Mouse (Mus musculus) left cerebral cortex, adult 11 months (tissue): Measurements from ENCODE around the gene Pank1.

ENCODE experiments used
- DNase-seq: peaks from one replicate; pipeline ENCODE4 v3.0.0; 2022; ENCODE audit warnings: low spot score

Gene Pank1

GRCm38 (mm10) chr19:34825946-34826655, 53.2 kb downstream of the Pank1 start:
- DNase-seq, result peak; percentile 10

- no peak for DNase-seq
These were observed 59.6 kb downstream of the Pank1 start for GRCm38 (mm10) chr19:34819577-34820170.

- no peak for DNase-seq
These were observed 63.9 kb downstream of the Pank1 start for GRCm38 (mm10) chr19:34815371-34815770.

GRCm38 (mm10) chr19:34814696-34815095, 64.6 kb downstream of the Pank1 start:
- DNase-seq, result no peak

- DNase-seq, result no peak
These were observed 65.3 kb downstream of the Pank1 start for GRCm38 (mm10) chr19:34813961-34814360.

- no peak for DNase-seq
These were observed 65.7 kb downstream of the Pank1 start for GRCm38 (mm10) chr19:34813533-34813932.

- no peak for DNase-seq
These were observed 66.5 kb downstream of the Pank1 start for GRCm38 (mm10) chr19:34812711-34813110.

GRCm38 (mm10) chr19:34807173-34807572, 72.1 kb downstream of the Pank1 start:
- no peak for DNase-seq

- DNase-seq, result no peak
These were observed 74.2 kb downstream of the Pank1 start for GRCm38 (mm10) chr19:34805071-34805470.

GRCm38 (mm10) chr19:34804531-34804930, 74.7 kb downstream of the Pank1 start:
- DNase-seq, result no peak

GRCm38 (mm10) chr19:34803396-34803795, 75.9 kb downstream of the Pank1 start:
- no peak for DNase-seq

GRCm38 (mm10) chr19:34799644-34800267, 79.5 kb downstream of the Pank1 start:
- DNase-seq, result no peak

- no peak for DNase-seq
These were observed 82.9 kb downstream of the Pank1 start for GRCm38 (mm10) chr19:34796396-34796795.

- DNase-seq, result no peak
These were observed 96.8 kb downstream of the Pank1 start for GRCm38 (mm10) chr19:34782491-34782890.

- DNase-seq, result no peak
These were observed 100.3 kb downstream of the Pank1 start for GRCm38 (mm10) chr19:34778993-34779392.

GRCm38 (mm10) chr19:34778098-34778497, 101.2 kb downstream of the Pank1 start:
- DNase-seq, result no peak

GRCm38 (mm10) chr19:34772775-34773174, 106.5 kb downstream of the Pank1 start:
- peak; percentile 13 for DNase-seq

GRCm38 (mm10) chr19:34770764-34771163, 108.5 kb downstream of the Pank1 start:
- no peak for DNase-seq

GRCm38 (mm10) chr19:34758754-34759153, 120.5 kb downstream of the Pank1 start:
- DNase-seq, result no peak
